Mouse (Mus musculus) gastrocnemius, adult 2 months (tissue): ENCODE data around the gene Ccpg1os. TPM values are rescaled to one million over a fixed set of nuclear protein-coding genes. Genes with fewer than 3 reads are reported as not detected.
A peak's percentile ranks its signal among the peaks of the same experiment; 100 is the strongest.

Source experiments
- DNase-seq: peaks from one replicate; pipeline ENCODE4 v3.0.0; 2022
- H3K27ac ChIP-seq: fragments of 200-600 bp; 2 replicates; pipeline ENCODE4 v1.8.1; 2022; ENCODE audit warnings: mild to moderate bottlenecking
- H3K4me3 ChIP-seq: fragments of 200-600 bp; 2 replicates; pipeline ENCODE4 v1.8.1; 2022; ENCODE audit warnings: mild to moderate bottlenecking, moderate library complexity
- CTCF ChIP-seq: fragments of 200-600 bp; IDR thresholded peaks from 2 replicates; pipeline ENCODE4 v1.8.1; 2022; ENCODE audit warnings: antibody characterized with exemption, mild to moderate bottlenecking, moderate library complexity
- intact Hi-C: fragments of 180-260 bp; cut with DNase I; formaldehyde crosslinking; loops from one replicate; pipeline ENCODE4 v1.15.1; 2025
- microRNA-seq: library from miRNA; unstranded; fragments of <30 nt; microRNA quantifications from one replicate; pipeline ENCODE4 v1.2.0, GENCODE M21; 2021
- total RNA-seq, 2 experiments: library from RNA; stranded (reverse); gene quantifications; 2 replicates each; pipeline ENCODE4 v1.2.3; 2021

Gene Ccpg1os
- total RNA-seq, 2 experiments from 2014 or later = 8.8 to 11.8 TPM

DNA sequence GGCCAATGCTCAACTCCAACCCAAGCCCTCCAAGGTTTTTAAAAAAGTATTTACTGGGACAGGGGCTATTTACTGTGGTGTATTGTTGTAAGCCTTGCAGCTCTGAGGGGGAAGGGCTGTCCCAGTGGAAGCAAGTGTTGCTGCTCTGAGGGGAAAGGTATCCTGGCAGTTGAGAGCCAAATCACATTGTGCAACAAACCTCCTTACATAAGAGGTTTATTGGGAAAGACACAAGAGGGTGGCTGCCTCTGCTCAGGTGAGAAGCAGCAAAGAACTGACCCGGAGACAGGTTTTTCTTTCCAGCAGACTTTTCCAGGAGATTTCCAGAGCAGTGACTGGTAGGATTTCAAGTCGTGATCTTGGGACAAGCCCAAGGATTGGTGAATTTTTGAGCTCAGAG, 48.9 kb downstream of the Ccpg1os start:
- Histone ChIP-seq H3K4me3 (no peak overlapping the region), H3K27ac (peak overlapping the region; percentile 5; the same call in 1 of the 2 replicates)
- intact Hi-C loops = no loop called here
- no peak for TF ChIP-seq CTCF
- no peak for DNase-seq

DNA sequence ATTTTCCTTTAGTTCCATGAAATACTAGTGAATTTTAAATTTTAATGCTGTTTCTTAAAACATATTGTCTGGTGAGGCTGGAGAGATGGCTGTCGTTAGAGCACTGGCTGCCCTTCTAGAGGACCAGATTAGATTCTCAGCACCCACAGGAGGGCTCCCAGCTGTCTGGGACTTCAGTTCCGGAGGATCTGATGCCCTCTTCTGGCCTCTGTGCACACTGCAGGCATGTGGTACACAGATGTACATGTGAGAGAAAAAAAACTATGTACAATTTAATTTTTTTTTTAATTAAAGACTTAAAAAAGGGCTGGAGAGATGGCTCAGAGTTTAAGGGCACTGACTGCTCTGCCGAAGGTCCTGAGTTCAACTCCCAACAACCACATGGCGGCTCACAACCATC, 49.9 kb downstream of the Ccpg1os start:
- DNase-seq = no peak
- Histone ChIP-seq H3K4me3 (no peak overlapping the region), H3K27ac (no peak overlapping the region)
- peak; percentile 30 for TF ChIP-seq CTCF
- intact Hi-C loops = no loop called here

DNA sequence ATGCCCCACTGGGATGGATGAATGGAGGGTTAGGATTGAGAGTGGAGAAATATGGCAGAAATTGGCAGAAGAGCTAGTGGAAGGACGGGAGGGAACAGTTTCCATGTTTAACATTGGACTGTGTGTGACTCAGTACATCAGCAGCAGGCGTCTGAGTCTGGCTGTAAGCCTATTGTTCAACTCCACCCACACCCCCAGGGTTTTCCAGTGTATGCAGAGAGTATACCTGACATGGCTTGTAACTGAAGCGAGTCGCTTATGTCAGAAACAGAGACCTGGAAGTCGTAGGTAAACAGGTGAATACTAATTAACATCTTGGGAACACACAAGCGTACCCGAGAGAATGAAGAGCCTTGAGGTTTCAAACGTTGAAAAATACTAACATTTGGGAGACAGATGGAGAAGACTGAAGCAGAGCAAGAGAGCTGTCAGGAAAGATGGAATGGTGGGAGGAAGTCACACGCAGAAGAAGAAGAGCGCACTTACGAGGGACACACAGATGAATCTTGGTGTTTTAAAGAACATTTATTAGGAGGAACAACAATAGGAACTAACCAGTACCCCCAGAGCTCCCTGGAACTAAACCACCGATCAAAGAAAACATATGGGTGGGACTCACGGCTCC, 53.9 kb downstream of the Ccpg1os start:
- intact Hi-C loops = no loop called here
- Histone ChIP-seq H3K27ac (no peak overlapping the region), H3K4me3 (no peak overlapping the region)
- no peak for TF ChIP-seq CTCF
- DNase-seq = no peak

Small RNA genes within 50 kb of the gene (microRNA-seq; reads per million reads assigned to microRNA genes)
- not detected for gene Gm27353

Other genes starting within 250 kb of the Ccpg1os start
- gene Prtg, start 178.5 kb downstream of the Ccpg1os start, total RNA-seq = under 1 TPM; 0.15 to 0.31 TPM
- gene Pygo1, start 59.7 kb downstream of the Ccpg1os start, total RNA-seq = 10 to 100 TPM; 11.6 to 15.4 TPM
- gene Dyx1c1, start 26.6 kb downstream of the Ccpg1os start, total RNA-seq = 1 to 10 TPM in 1 of 2 experiments, under 1 TPM in 1; 0.94 to 1.4 TPM
- gene Gm44503, start 26.5 kb downstream of the Ccpg1os start, total RNA-seq = not detected
- 10 to 100 TPM; 76.1 to 95.7 TPM for gene Ccpg1, start within 50 bp of the Ccpg1os start, total RNA-seq
- 1 to 10 TPM; 3.4 to 4.1 TPM for gene Pigb, start 55.0 kb upstream of the Ccpg1os start, total RNA-seq
- 1 to 10 TPM; 2.1 TPM for gene Rab27a, start 59.5 kb upstream of the Ccpg1os start, total RNA-seq
- not detected for gene Khdc3, start 116.5 kb upstream of the Ccpg1os start, total RNA-seq
- gene Gm20509, start 117.1 kb upstream of the Ccpg1os start, total RNA-seq = not detected
- 10 to 100 TPM; 37.3 to 45.4 TPM for gene Rsl24d1, start 128.0 kb upstream of the Ccpg1os start, total RNA-seq